Mouse (Mus musculus): Measurements from ENCODE around the gene Yif1a. TPM values are rescaled to one million over a fixed set of nuclear protein-coding genes. Genes with fewer than 3 reads are reported as not detected.

Yif1a gene
- polyA plus RNA-seq, 2 experiments = 37.0 to 60.0 TPM

- no peaks in the 10 kb centered on the region for H3K36me3 ChIP-seq (replicated peaks; ENCODE audit: control insufficient read depth, insufficient read depth, low read depth)
- no peaks in the 10 kb centered on the region for H3K9me3 ChIP-seq (ENCODE audit: control insufficient read depth, low read length)
- peaks cover 16% of the 10 kb centered on the region for H3K27me3 ChIP-seq (ENCODE audit: control insufficient read depth, insufficient read depth, low read length)
- no peak overlapping the region for H3K4me2 ChIP-seq (ENCODE audit: low read depth)
- no peak overlapping the region for H3K27ac ChIP-seq
- ATAC-seq (ENCODE audit: insufficient read depth) = no peak
- WGBS (ENCODE audit: insufficient replicate concordance) = 11% methylated on average over 6 of the region's 6 CpGs
- peaks cover 0 to 19% of the 10 kb centered on the region in 2 experiments; a peak in 3 of 4 replicates for H3K4me1 ChIP-seq (replicated peaks; ENCODE audit: control insufficient read depth in 2 of 2, insufficient read depth in 2 of 2, low read length in 1 of 2)
- no peak overlapping the region for H3K4me3 ChIP-seq (ENCODE audit: insufficient read depth in 1 of 2, low read depth in 2 of 2, low read length in 2 of 2)
- DNase-seq (ENCODE audit: low read depth in 3 of 3, low spot score in 3 of 3) = no peak
- peak; percentile 73 for TF ChIP-seq CTCF (IDR thresholded peaks at IDR 0.05; ENCODE audit: low read depth)
- no peak for TF ChIP-seq EP300 (IDR thresholded peaks at IDR 0.05; ENCODE audit: low read depth)
- H3K9ac ChIP-seq (replicated peaks) = no peak overlapping the region
Measured at GRCm38 (mm10) chr19:5056251-5056650, 32.1 kb upstream of the Yif1a start.

- H3K4me1 ChIP-seq (replicated peaks; ENCODE audit: control insufficient read depth in 2 of 2, insufficient read depth in 2 of 2, low read length in 1 of 2) = peaks cover 0 to 21% of the 10 kb centered on the region in 2 experiments; a peak in 3 of 4 replicates
- DNase-seq (ENCODE audit: low read depth in 3 of 3, low spot score in 3 of 3) (no peak), ATAC-seq (ENCODE audit: insufficient read depth) (no peak)
- 26% methylated on average over 16 of the region's 16 CpGs for WGBS (ENCODE audit: insufficient replicate concordance)
- H3K4me2 ChIP-seq (ENCODE audit: low read depth) = no peak overlapping the region
- no peak overlapping the region for H3K9ac ChIP-seq (replicated peaks)
- TF ChIP-seq CTCF (IDR thresholded peaks at IDR 0.05; ENCODE audit: low read depth) (no peak), EP300 (IDR thresholded peaks at IDR 0.05; ENCODE audit: low read depth) (no peak)
- peaks cover 3% of the 10 kb centered on the region for H3K27me3 ChIP-seq (ENCODE audit: control insufficient read depth, insufficient read depth, low read length)
- no peaks in the 10 kb centered on the region for H3K36me3 ChIP-seq (replicated peaks; ENCODE audit: control insufficient read depth, insufficient read depth, low read depth)
- no peaks in the 10 kb centered on the region for H3K9me3 ChIP-seq (ENCODE audit: control insufficient read depth, low read length)
- no peak overlapping the region for H3K4me3 ChIP-seq (ENCODE audit: insufficient read depth in 1 of 2, low read depth in 2 of 2, low read length in 2 of 2)
- no peak overlapping the region for H3K27ac ChIP-seq
Measured at GRCm38 (mm10) chr19:5057876-5058775, 30.2 kb upstream of the Yif1a start.

DNA sequence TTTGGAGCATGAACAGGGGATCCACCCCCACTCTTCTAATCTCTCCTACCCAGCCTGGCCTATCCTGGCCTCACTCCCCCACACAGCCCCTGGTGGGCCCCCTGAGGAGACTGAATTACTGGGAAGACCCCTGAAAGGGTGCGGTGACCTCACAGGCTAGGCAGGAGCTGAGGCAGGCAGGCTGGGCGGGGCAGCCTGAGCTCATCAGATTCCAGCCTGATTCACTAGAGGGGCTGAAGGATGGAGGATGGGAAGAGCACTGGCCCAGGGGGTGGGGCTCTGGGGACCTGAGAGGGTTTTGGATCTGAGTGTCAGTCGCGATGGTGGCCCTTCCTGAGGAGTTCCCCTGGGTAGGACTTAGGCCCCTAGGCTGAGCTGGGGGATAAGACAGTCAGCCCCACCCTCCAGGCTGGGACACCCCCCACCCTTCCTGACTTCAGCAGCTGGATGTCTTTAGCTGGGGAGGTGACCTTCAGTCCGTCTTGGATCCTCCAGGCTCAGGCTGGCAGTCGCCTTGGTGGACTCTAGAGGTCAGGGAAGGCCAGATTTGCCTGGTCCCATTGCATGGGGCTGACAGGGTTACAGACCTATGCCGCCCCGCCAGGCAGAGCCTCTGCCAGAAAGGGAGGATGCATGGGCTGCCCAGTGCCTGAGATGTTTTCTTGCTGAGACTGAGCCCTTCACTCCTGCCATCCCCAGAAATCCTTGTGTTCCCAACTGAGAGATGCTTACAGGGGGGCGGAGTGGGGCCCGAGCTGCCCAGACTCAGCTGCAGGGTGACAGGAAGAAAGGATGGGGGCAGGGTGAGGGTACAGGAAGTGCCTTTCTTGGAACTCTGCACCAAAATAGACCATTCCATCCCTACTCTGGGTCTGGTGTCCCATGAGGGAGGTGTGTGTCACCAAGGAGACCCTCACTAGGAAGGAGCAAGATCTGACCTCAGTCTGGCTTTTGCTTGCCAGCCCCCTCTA, 29.3 kb upstream of the Yif1a start:
- H3K4me2 ChIP-seq (ENCODE audit: low read depth) = no peak overlapping the region
- H3K27me3 ChIP-seq (ENCODE audit: control insufficient read depth, insufficient read depth, low read length) = no peaks in the 10 kb centered on the region
- ATAC-seq (ENCODE audit: insufficient read depth) (peak; percentile 51; the same call in 1 of the 2 replicates), DNase-seq (ENCODE audit: low read depth in 3 of 3, low spot score in 3 of 3) (no peak)
- TF ChIP-seq EP300 (IDR thresholded peaks at IDR 0.05; ENCODE audit: low read depth) (no peak), CTCF (IDR thresholded peaks at IDR 0.05; ENCODE audit: low read depth) (no peak)
- H3K4me1 ChIP-seq (replicated peaks; ENCODE audit: control insufficient read depth in 2 of 2, insufficient read depth in 2 of 2, low read length in 1 of 2) = peaks cover 0 to 21% of the 10 kb centered on the region in 2 experiments; a peak in 3 of 4 replicates
- no peaks in the 10 kb centered on the region for H3K9me3 ChIP-seq (ENCODE audit: control insufficient read depth, low read length)
- no peak overlapping the region for H3K4me3 ChIP-seq (ENCODE audit: insufficient read depth in 1 of 2, low read depth in 2 of 2, low read length in 2 of 2)
- H3K27ac ChIP-seq = no peak overlapping the region
- WGBS (ENCODE audit: insufficient replicate concordance) = 14% methylated on average over 10 of the region's 10 CpGs
- H3K9ac ChIP-seq (replicated peaks) = no peak overlapping the region
- H3K36me3 ChIP-seq (replicated peaks; ENCODE audit: control insufficient read depth, insufficient read depth, low read depth) = no peaks in the 10 kb centered on the region

DNA sequence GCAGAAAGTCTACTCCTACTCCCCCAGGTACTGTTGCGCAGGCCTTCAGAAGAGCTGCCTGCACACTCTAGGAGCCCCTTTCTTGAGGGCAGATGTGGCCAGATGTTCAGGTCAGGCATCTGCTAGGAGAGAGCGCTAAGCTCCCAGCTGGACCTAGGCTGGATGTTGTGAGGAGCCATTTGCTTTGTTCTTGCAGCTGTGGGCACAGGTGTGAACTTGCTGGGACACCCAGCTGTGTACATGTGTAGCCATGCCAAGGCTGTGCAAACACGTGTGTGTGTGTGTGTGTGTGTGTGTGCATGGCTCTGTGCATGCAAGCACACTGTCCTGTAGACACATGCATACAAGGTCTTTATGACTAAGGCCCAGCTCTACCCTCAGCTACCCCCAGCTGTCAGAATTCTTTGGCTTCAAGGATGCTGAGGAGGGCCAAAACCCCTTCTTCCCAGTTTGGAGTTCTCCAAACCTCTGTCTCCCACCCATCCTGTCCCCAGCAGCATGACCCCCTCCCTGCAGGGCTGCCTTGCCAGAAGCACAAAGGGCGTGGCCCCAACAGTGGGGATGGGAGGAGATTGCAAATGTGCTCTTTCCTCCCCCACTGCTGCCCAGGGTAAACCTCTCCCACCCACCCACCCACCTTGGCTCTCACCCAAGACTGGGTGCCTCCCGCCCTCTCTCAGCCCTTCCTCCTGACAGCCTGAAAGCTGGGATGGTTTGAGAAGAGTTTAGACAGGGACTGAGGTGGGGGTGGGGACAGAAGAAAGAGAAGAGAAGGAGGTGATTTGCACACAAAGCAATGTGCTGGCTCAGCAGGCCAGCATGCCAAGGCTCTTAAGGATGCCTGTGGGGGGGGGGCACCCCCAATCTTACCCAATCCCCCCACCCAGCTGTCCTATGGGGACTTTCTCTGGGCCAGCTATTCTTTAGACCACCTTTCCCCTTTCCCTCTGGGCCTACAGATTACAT, 27.7 kb upstream of the Yif1a start:
- no peaks in the 10 kb centered on the region for H3K36me3 ChIP-seq (replicated peaks; ENCODE audit: control insufficient read depth, insufficient read depth, low read depth)
- peaks cover 0 to 21% of the 10 kb centered on the region in 2 experiments; a peak in 3 of 4 replicates for H3K4me1 ChIP-seq (replicated peaks; ENCODE audit: control insufficient read depth in 2 of 2, insufficient read depth in 2 of 2, low read length in 1 of 2)
- H3K4me2 ChIP-seq (ENCODE audit: low read depth) = no peak overlapping the region
- no peak overlapping the region for H3K27ac ChIP-seq
- no peak overlapping the region for H3K9ac ChIP-seq (replicated peaks)
- H3K9me3 ChIP-seq (ENCODE audit: control insufficient read depth, low read length) = no peaks in the 10 kb centered on the region
- ATAC-seq (ENCODE audit: insufficient read depth) (no peak), DNase-seq (ENCODE audit: low read depth in 3 of 3, low spot score in 3 of 3) (no peak)
- no peak overlapping the region for H3K4me3 ChIP-seq (ENCODE audit: insufficient read depth in 1 of 2, low read depth in 2 of 2, low read length in 2 of 2)
- 39% methylated on average over 5 of the region's 5 CpGs for WGBS (ENCODE audit: insufficient replicate concordance)
- H3K27me3 ChIP-seq (ENCODE audit: control insufficient read depth, insufficient read depth, low read length) = no peaks in the 10 kb centered on the region
- TF ChIP-seq EP300 (IDR thresholded peaks at IDR 0.05; ENCODE audit: low read depth) (no peak), CTCF (IDR thresholded peaks at IDR 0.05; ENCODE audit: low read depth) (no peak)

Measured in liver, embryonic 14.5 days (tissue).